Mouse (Mus musculus) liver, adult 2 months (tissue): Measurements from ENCODE around the gene Purb.

ENCODE experiments used
- CTCF ChIP-seq: fragments of 200-500 bp; IDR thresholded peaks from 2 replicates; pipeline ENCODE4 v1.5.1; 2011; ENCODE audit warnings: low read depth, low read length, control low read depth
- POLR2A ChIP-seq: fragments of 200-500 bp; IDR thresholded peaks from 2 replicates; pipeline ENCODE4 v1.6.1; 2011; ENCODE audit warnings: low read length, control low read depth; ENCODE audit not compliant: insufficient read depth; ENCODE audit errors: extremely low read depth

DNA sequence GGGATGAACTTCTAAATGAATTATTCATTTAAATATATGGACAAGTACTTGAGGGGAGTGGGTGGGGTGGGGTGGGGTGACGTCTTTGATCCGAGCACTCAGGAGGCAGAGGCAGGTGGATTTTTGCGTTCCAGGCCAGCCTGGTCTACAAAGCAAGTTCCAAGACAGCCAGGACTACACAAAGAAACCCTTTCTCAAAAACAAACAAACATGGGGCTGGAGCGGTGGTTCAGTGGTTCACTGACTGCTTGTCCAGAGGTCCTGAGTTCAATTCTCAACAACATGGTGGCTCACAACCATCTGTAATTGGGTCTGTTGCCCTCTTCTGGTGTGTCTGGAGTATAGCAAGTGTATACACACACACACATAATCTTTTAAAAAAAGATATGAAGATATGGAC is 30.3 kb downstream of the Purb start:
- TF ChIP-seq CTCF: no peak
- no peak for TF ChIP-seq POLR2A
